Mouse (Mus musculus) brain, embryonic 14.5 days (tissue): ENCODE data around the gene Usp54.

Experiments
- CTCF ChIP-seq: fragments of 200-500 bp; IDR thresholded peaks from 2 replicates; pipeline ENCODE4 v1.5.1; 2012; ENCODE audit warnings: inconsistent platforms, mild to moderate bottlenecking, moderate library complexity, borderline replicate concordance; ENCODE audit not compliant: insufficient read depth, insufficient read length; ENCODE audit errors: extremely low read depth
- POLR2A ChIP-seq: fragments of 200-500 bp; IDR thresholded peaks from 2 replicates; pipeline ENCODE4 v1.6.1; 2012; ENCODE audit warnings: mild to moderate bottlenecking, inconsistent platforms, borderline replicate concordance; ENCODE audit not compliant: poor library complexity, insufficient read depth, insufficient read length, severe bottlenecking; ENCODE audit errors: extremely low read depth

- TF ChIP-seq CTCF, result peak; percentile 66; the same call in 1 of the 2 replicates
- no peak for TF ChIP-seq POLR2A
These were observed 17.5 kb upstream of the Usp54 start for GRCm38 (mm10) chr14:20658326-20658725.
